Mouse (Mus musculus) thymus, postnatal 36 days (tissue): ENCODE measurements at regions not wholly inside any gene's neighbourhood (a gene's known extent, or its start where the extent isn't known, plus 50 kb on each side); places are given as distances from the start of the nearest gene placed in this dataset.

Source experiments
- DNase-seq, 2 experiments: peaks; one replicate each; pipeline ENCODE4 v3.0.0; 2022; ENCODE audit warnings: mixed read lengths in 2 of 2

DNA sequence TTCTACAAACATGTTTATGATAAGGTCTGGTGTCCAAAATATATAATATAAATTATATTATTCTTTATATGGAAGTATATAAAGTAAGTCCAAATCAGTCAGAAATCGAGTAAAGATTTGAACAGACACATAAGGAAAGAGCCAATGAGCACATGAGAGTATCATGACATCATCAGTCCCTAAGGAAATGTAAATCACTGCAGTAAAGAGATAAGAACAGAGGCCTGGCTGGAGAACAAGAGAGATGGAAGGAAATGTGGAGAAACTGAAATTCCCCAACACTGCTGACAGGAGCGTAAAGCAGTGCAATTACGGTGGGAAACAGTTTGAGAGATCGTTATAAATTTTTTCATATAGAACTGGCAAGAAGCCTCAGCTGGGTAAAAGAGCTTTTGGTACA, 306.2 kb upstream of the Tbx3 start:
- no peak for DNase-seq

GRCm38 (mm10) chr5:119365157-119365556, 305.3 kb upstream of the Tbx3 start:
- no peak for DNase-seq

DNA sequence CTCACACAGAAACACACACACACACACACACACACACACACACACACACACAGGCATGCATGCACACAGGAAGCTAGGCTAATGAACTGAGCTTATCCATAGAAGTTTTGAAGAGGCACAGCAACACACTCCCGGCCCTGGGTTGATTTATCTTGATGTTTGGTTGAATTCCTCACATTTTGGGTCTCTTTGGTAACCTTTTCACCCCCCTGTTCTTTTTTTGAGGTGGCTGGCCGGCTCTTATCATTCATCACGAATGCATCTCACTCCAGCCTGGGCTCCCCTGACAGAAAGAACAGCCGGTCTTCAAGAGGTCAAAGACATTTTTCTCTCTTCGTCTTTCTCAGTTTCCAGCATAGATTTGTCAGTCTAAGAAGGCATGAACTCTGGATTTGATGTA, 304.2 kb upstream of the Tbx3 start:
- no peak for DNase-seq

GRCm38 (mm10) chr5:119370481-119370880, 300.0 kb upstream of the Tbx3 start:
- no peak for DNase-seq

DNA sequence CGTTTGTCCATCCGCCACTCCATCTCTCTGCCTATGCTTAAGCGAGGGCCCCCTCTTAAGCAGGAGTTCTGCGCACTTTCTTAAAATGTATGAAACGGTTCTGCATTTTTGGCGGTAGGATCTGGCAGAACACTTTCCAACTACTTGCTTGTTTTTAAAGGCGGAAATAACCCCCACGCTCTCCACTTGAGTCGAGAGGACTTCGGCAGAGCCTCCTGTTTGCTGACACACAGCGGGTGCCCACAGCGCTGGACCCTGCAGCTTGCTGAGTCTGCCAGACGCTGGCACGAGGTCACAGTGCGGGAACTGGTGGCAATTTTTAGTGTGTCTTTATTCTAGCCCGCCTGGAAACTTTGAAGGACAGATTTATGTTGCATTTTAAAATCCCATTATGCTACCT, 299.5 kb upstream of the Tbx3 start:
- DNase-seq: no peak

DNA sequence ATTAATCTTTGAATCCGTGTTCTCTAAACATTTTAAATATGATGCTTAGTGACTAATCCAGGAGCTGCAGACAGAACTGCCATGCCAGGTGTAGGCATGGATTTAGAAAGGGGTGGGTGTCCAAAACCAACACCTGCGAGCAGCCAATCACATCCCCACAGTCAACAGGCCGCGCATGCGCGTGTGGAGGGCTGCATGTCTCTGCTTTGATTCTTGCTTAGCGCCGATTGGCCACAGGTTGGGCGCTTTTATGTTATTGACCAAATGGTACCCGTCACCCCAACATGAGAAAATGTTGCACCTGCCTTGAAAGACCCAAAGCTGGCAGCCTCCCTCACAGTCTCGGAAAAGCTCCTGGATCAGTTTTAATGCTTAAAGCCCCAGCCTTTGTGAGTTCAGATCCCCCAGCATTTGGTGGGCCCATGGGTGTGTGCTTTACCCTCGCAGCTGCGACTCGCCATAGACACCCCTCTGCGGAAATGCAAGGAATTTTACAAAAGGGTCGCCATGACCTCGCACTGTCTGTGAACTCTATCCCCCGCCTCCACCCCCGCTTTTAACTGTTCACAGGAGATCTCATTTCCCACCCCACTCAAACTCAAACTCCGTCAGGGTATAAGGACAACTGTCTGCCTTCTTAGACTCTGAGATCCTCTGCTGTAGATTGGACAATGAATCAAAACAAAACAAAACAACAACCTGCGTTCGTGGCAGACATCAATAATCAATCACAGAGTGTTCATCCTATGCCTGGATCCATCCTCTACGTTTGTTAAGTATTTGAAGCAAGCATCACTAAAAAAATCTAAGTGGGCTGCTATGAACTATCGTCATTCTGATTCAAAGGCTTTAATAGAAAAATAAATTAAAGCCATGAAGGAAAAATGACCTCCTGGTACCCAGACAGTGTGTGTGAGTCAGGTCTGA, 296.4 kb upstream of the Tbx3 start:
- DNase-seq: no peak

GRCm38 (mm10) chr5:119374861-119375260, 295.6 kb upstream of the Tbx3 start:
- no peak for DNase-seq

DNA sequence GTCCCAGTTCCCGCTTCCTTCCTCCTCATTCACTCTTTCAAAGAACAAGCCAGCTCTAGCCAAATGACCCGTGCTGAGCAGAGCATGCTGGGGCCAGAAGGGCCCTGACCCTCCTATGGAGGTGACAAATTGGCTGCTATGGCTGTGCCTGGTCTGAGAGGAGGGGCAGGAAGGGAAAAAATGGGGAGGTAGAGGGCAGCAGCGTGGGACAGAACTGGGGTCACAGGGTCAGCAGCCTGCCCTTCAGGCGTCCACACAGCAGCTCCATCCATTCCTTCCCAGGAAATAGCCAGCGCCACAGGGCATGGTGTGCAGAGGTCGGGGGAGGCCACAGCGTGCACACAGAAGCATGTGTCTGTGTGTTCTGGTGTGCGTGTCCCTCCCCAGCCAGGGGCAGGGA, 292.2 kb upstream of the Tbx3 start:
- no peak for DNase-seq

GRCm38 (mm10) chr5:119379915-119380432, 290.5 kb upstream of the Tbx3 start:
- no peak for DNase-seq

DNA sequence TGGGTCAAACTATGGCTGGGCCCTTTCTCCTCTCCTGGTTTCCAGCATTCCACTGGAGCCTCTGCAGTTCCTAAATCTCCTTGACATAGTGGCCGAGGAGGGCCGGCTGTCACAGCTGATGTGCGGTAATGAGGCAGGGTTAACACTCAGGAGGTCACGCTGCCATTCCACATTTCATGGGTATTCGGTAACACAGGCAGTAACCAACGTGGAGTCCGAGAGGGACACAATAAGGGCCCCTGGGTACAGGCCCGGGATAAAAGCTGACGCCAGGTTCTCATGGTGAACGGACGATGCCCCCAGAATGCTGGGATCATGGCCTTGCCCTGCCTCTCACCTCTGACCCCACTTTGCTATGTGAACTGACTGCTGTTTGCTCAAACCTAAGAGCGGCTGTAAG, 289.0 kb upstream of the Tbx3 start:
- DNase-seq: no peak

- no peak for DNase-seq
Observed at GRCm38 (mm10) chr5:119385506-119385905, 285.0 kb upstream of the Tbx3 start.

GRCm38 (mm10) chr5:119386821-119387220, 283.6 kb upstream of the Tbx3 start:
- DNase-seq: no peak

- DNase-seq: no peak
Observed at GRCm38 (mm10) chr5:119387261-119387660, 283.2 kb upstream of the Tbx3 start.

DNA sequence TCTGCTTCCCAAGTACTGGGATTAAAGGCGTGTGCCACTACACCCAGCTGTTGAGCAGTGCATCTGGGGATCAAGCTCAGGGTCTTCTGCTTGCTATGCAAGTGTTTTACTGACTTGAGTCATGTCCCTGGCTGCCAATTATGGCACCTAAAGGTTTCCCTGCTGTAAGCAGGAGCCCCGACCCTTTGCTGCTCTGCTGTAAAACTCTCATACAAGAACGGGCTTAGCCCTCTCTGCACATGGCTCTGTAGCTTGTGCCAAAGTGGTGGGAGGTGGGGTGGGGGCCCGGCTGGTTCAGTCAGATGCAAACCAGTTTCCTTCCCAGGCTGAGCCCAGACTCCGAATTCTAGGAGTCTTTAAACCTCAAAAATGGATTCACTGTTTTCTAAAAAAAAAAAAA, 281.6 kb upstream of the Tbx3 start:
- DNase-seq: no peak

DNA sequence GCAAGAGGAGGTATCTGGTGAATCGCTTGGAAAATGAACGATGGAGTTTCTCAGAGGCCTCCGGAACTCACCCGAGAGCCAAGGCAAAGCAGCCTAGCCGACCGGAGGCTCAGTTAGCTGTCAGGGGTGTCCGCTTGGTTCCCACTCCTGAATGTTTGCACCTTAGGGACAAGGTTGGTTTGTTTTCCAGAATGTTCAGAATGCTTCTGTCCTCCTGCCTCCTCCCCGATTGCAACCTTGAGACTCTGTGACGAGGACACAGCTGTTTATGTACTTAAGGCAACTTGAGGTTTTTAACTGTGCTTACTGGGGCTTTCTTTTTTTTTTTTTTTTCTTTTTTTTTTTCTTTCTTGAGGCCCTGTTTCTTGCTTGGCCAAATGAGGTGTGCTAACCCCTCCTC, 281.1 kb upstream of the Tbx3 start:
- DNase-seq: no peak

- no peak for DNase-seq
Observed at GRCm38 (mm10) chr5:119389857-119390256, 280.6 kb upstream of the Tbx3 start.

DNA sequence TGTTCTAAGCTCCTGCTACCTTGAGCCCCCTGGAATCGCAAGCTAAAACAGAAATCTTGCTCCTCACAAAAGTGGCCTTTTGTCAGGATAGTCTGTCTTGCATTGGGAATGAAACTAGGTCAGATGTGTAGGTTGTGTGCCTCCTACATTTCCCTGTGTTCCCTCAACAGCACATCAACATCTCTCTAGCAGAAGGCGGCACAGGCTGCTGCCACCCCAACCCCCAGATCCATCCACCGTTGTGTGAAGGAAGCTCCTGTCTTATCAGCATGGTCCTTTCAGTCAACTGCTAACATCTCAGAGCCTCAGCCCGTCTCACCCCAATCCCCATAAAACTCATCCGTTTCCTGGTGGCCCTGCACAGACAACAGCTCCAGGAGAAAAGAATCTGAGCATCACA, 272.0 kb upstream of the Tbx3 start:
- no peak for DNase-seq

DNA sequence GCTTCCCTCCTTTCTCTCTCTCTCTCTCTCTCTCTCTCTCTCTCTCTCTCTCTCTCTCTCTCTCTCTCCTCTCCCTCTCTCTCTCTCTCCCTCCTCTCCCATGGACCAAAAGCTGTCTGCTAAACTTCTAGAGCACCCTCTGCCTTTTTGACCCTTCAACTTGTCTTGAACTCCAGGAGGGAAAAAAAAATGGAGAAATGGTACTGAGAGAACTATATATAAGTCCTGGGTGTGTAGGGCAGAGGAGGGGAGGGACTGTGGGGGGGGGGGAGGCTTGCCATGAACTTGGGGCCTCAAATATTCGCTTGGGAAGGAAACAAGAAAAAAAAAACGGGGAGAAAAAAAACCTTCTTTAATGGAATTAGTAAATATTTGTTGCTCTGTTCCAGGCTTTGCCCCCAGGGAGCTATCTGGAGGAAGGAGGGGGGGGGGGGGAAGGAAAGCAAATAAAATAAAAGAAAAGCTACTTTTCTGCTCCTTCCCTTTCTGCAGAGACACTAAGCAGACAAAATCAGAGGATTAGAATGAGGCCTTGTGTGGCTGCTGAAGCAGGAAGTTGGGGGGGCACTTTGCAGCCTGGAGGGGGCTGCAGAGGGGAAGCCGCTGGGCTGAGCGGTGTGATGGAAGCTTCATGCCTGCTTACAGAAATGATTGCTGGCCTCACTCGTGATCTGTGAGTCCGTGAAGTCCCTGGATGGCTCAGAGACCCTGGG, 270.1 kb upstream of the Tbx3 start:
- peak; percentile 22 to 37 for DNase-seq

DNA sequence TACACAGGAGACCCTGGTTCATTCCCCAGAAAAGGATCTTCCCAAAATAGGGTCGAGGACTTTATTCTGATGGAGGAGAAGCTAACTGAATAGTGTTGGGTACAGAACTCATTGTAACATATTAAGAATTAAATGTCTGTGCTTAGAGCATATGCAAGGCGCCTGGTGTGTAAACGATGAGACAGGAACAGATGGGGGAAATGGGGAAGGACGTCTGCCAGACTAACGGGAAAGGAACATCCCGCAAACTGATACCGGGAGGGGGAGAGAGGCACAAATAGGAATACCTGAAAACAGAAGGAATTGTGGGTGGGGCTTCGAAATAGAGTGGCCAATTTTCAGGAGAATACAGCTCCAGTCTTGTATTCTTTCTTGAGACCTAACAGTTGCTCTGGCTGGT, 268.6 kb upstream of the Tbx3 start:
- no peak for DNase-seq

DNA sequence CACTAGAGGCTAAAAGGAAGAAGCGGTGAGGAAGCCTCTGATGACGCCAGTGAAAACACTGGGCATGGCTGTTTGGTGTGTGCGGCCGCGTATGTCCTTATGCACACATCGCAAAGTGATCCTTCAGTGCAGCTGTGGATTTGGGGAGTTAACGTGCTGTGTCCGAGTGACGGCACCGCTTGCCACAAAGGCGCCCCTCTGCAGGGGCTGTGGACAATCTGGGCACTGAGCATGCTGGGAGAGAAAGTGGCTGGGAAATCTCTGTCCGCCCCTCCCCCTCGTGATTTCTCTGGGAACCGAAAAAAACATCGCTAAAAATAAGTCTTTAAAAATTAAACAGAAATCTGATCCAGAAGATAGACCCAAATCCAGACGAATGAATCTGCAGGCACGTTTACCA, 267.8 kb upstream of the Tbx3 start:
- no peak for DNase-seq

GRCm38 (mm10) chr5:119410966-119411365, 259.5 kb upstream of the Tbx3 start:
- no peak for DNase-seq

GRCm38 (mm10) chr5:119415835-119416234, 254.6 kb upstream of the Tbx3 start:
- DNase-seq: no peak

DNA sequence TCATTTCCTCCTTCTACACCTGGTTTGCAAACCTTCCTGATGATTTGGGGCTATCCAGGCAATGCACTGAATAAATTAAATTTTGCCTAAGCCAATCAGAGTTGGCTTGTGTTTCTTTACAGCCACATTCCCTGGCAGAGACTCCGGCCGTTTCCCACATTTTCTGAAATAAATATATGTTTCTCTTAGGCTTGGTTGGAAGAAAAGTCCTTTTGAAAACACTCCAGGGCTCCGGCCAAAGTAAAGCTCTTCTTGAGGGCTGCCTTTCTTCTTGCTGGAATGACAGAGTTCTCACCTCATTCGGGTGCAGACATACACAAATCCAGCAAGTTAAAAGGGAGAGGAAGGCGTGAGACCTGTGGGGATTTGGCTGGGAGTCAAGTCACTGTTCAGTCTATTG, 252.0 kb upstream of the Tbx3 start:
- DNase-seq: no peak

DNA sequence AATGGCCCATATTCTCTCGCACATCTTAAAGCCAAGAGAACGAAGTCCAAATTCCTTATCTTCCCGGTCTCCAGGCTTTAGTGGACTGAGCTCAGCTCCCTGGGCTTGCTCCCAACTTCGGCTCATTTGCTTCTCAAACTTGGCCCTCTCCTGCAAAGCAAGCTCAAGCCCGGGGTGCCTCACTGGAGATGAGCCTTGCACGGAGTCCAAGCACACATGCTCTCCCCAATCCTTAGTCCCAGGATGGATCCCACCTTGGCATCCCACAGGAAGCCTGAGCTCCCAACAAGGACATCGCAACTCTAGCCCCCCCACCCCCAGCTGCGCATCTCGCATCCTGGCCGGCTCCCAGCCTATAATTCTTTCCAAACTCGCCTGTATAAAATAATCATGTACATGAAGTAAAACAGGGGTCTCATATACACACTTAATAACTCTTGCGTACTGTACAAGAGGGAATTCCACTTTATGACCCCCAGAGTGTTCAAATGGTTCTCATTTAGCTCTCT, 242.9 kb upstream of the Tbx3 start:
- DNase-seq: no peak
